Mouse (Mus musculus): ENCODE data around the gene Pcbd2.

GRCm38 (mm10) chr13:55733628-55734502, 6.7 kb downstream of the Pcbd2 start:
- no peak for TF ChIP-seq POLR2A (IDR thresholded peaks at IDR 0.05; ENCODE audit: insufficient read length, low read depth)
- TF ChIP-seq POLR2AphosphoS2 (IDR thresholded peaks at IDR 0.05; ENCODE audit: insufficient read length, low read depth) = no peak
- TF ChIP-seq TCF12 (IDR thresholded peaks at IDR 0.05; ENCODE audit: insufficient read depth, poor library complexity, severe bottlenecking) = no peak
- TF ChIP-seq MAX (IDR thresholded peaks at IDR 0.05; ENCODE audit: low read depth) = no peak
- TF ChIP-seq E2F4 (IDR thresholded peaks at IDR 0.05; ENCODE audit: insufficient read depth) = no peak
- no peak for TF ChIP-seq USF1 (IDR thresholded peaks at IDR 0.05; ENCODE audit: low read depth)
- TF ChIP-seq MYOG (IDR thresholded peaks at IDR 0.05; ENCODE audit: control insufficient read depth in 1 of 3, insufficient read depth in 1 of 3, insufficient read length in 2 of 3, low read depth in 2 of 3) = no peak
- no peak for TF ChIP-seq CEBPB (IDR thresholded peaks at IDR 0.05; ENCODE audit: insufficient read depth, poor library complexity, severe bottlenecking)
- no peak for TF ChIP-seq SRF (IDR thresholded peaks at IDR 0.05; ENCODE audit: control insufficient read depth, insufficient read length, low read depth)
- no peak for TF ChIP-seq MYOD1 (IDR thresholded peaks at IDR 0.05; ENCODE audit: control insufficient read depth in 1 of 3, insufficient read length in 2 of 3, low read depth in 2 of 3)
